In the genomic region with DNA sequence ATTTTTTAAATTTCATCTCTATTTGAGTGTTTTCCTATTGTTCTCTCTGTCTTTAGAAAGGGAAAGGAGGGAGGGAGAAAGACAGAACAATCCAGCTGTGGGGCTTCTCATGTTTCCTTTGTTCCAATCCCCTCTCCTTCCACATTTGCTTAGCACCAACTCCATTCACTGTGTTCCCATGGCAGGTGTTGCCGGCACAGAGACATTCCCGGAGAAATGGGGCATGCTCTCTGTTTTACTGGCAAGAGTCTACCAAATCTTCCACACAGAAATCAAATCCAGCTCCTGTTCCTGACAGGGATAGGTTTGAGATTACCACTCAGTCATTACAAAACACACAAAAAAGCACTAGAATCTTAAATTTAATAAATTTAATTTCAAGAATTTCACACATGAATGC, we compare ENCODE assay signal across 21 mouse cellular contexts.
DNase-seq lines count a peak whose midpoint lies in the region; ATAC-seq and TF ChIP-seq lines count a peak whose summit lies in the region.
"Had no signal": no experiment of that assay in that cellular context is flagged by ENCODE, and none has a peak within 500 bp of the region (broad histone marks: within the 10 kb centered on the region; RNA-seq: fewer than 3 reads in every experiment).

No protein-coding gene starts in this region.

- no peak overlapping the region for H3K4me2 ChIP-seq in limb, embryonic 14.5 days (replicated peaks; ENCODE audit: low read depth, low read length, severe bottlenecking)
- H3K4me2 ChIP-seq in midbrain, embryonic 11.5 days = no peak overlapping the region
- H3K4me2 ChIP-seq in midbrain, embryonic 15.5 days = no peak overlapping the region
- H3K4me2 ChIP-seq: embryonic facial prominence, embryonic 12.5 days; embryonic facial prominence, embryonic 15.5 days; forebrain, embryonic 12.5 days had no signal

- H3K27ac ChIP-seq in limb, embryonic 14.5 days (replicated peaks; ENCODE audit: low read depth, low read length) = no peak overlapping the region
- H3K27ac ChIP-seq in limb, embryonic 10.5 days = no peak overlapping the region
- H3K27ac ChIP-seq in midbrain, embryonic 11.5 days (ENCODE audit: low read depth, low read length) = no peak overlapping the region
- no peak overlapping the region for H3K27ac ChIP-seq in midbrain, embryonic 15.5 days
- H3K27ac ChIP-seq: embryonic facial prominence, embryonic 12.5 days; embryonic facial prominence, embryonic 15.5 days; forebrain, embryonic 10.5 days; forebrain, embryonic 12.5 days had no signal

- no peak for TF ChIP-seq POLR2A in limb, embryonic 14.5 days (IDR thresholded peaks at IDR 0.05; ENCODE audit: borderline replicate concordance, extremely low read depth, insufficient read depth, insufficient read length)

- H3K9ac ChIP-seq in limb, embryonic 14.5 days (ENCODE audit: low read depth, low read length, severe bottlenecking) = no peak overlapping the region
- no peak overlapping the region for H3K9ac ChIP-seq in midbrain, embryonic 11.5 days (ENCODE audit: low read length)
- H3K9ac ChIP-seq in midbrain, embryonic 15.5 days = no peak overlapping the region
- H3K9ac ChIP-seq: embryonic facial prominence, embryonic 12.5 days; embryonic facial prominence, embryonic 15.5 days; forebrain, embryonic 12.5 days had no signal

- H3K9me3 ChIP-seq in limb, embryonic 14.5 days (ENCODE audit: control insufficient read depth, low read length) = no peaks in the 10 kb centered on the region
- H3K9me3 ChIP-seq in limb, embryonic 10.5 days (replicated peaks) = no peaks in the 10 kb centered on the region
- H3K9me3 ChIP-seq in midbrain, embryonic 11.5 days (ENCODE audit: control insufficient read depth, low read length) = no peaks in the 10 kb centered on the region
- no peaks in the 10 kb centered on the region for H3K9me3 ChIP-seq in midbrain, embryonic 15.5 days
- H3K9me3 ChIP-seq: embryonic facial prominence, embryonic 12.5 days; embryonic facial prominence, embryonic 15.5 days; forebrain, embryonic 10.5 days; forebrain, embryonic 12.5 days had no signal

- WGBS in limb, embryonic 14.5 days = 44% methylated on average over 2 of the region's 2 CpGs
- 80% methylated on average over 2 of the region's 2 CpGs for WGBS in limb, embryonic 10.5 days
- 15% methylated on average over 2 of the region's 2 CpGs for WGBS in midbrain, embryonic 11.5 days
- 18% methylated on average over 2 of the region's 2 CpGs for WGBS in midbrain, embryonic 15.5 days

- no peaks in the 10 kb centered on the region for H3K4me1 ChIP-seq in limb, embryonic 14.5 days (ENCODE audit: control insufficient read depth, insufficient read depth, low read length)
- H3K4me1 ChIP-seq in limb, embryonic 10.5 days = peaks cover 3% of the 10 kb centered on the region; the same call in 1 of the 2 replicates
- no peaks in the 10 kb centered on the region; the same call in 1 of the 2 replicates for H3K4me1 ChIP-seq in midbrain, embryonic 11.5 days (ENCODE audit: control insufficient read depth, insufficient read depth, low read length)
- no peaks in the 10 kb centered on the region for H3K4me1 ChIP-seq in midbrain, embryonic 15.5 days
- H3K4me1 ChIP-seq: embryonic facial prominence, embryonic 12.5 days; embryonic facial prominence, embryonic 15.5 days; forebrain, embryonic 12.5 days had no signal

- no peak overlapping the region for H3K4me3 ChIP-seq in limb, embryonic 14.5 days (replicated peaks; ENCODE audit: low read length)
- H3K4me3 ChIP-seq in limb, embryonic 10.5 days = no peak overlapping the region
- H3K4me3 ChIP-seq in midbrain, embryonic 11.5 days (ENCODE audit: low read depth, low read length) = no peak overlapping the region
- H3K4me3 ChIP-seq in midbrain, embryonic 15.5 days = no peak overlapping the region
- H3K4me3 ChIP-seq: embryonic facial prominence, embryonic 12.5 days; embryonic facial prominence, embryonic 15.5 days; erythroblast, embryonic 14.5 days; forebrain, embryonic 10.5 days; forebrain, embryonic 12.5 days had no signal

- no peaks in the 10 kb centered on the region for H3K36me3 ChIP-seq in limb, embryonic 14.5 days (ENCODE audit: control insufficient read depth, insufficient read depth, low read length)
- H3K36me3 ChIP-seq in limb, embryonic 10.5 days = no peaks in the 10 kb centered on the region
- H3K36me3 ChIP-seq in midbrain, embryonic 11.5 days (ENCODE audit: control insufficient read depth, insufficient read depth, low read length) = no peaks in the 10 kb centered on the region
- no peaks in the 10 kb centered on the region for H3K36me3 ChIP-seq in midbrain, embryonic 15.5 days (replicated peaks)
- H3K36me3 ChIP-seq: embryonic facial prominence, embryonic 12.5 days; embryonic facial prominence, embryonic 15.5 days; forebrain, embryonic 10.5 days; forebrain, embryonic 12.5 days had no signal

- peak; percentile 37 for DNase-seq in limb, embryonic 14.5 days (ENCODE audit: low spot score)
- DNase-seq in limb, embryonic 10.5 days (ENCODE audit: low spot score) = no peak
- DNase-seq in midbrain, embryonic 11.5 days (ENCODE audit: low spot score, missing footprints) = peak; percentile 81
- DNase-seq in spleen, postnatal 4 days (ENCODE audit: low spot score in 2 of 2) = no peak
- DNase-seq: adrenal gland, adult 2 months; adrenal gland, postnatal 10 days; adrenal gland, postnatal 25 days; cerebellum, adult 11 months; cerebellum, adult 18-20 months; cerebellum, adult 8-10 months; cerebellum, adult 9-11 months; cerebellum, postnatal 14 days; cerebellum, postnatal 36 days had no signal

- no peaks in the 10 kb centered on the region for H3K27me3 ChIP-seq in limb, embryonic 14.5 days (ENCODE audit: control insufficient read depth, insufficient read depth, low read length)
- no peaks in the 10 kb centered on the region for H3K27me3 ChIP-seq in limb, embryonic 10.5 days (ENCODE audit: low read depth, poor library complexity, severe bottlenecking)
- H3K27me3 ChIP-seq in midbrain, embryonic 11.5 days (ENCODE audit: control insufficient read depth, insufficient read depth, low read length) = no peaks in the 10 kb centered on the region
- no peaks in the 10 kb centered on the region for H3K27me3 ChIP-seq in midbrain, embryonic 15.5 days (replicated peaks)
- H3K27me3 ChIP-seq: embryonic facial prominence, embryonic 12.5 days; embryonic facial prominence, embryonic 15.5 days; forebrain, embryonic 12.5 days had no signal

- ATAC-seq in limb, embryonic 14.5 days (ENCODE audit: low FRiP score, low read depth) = no peak
- no peak for ATAC-seq in midbrain, embryonic 11.5 days (ENCODE audit: low FRiP score)
- ATAC-seq in midbrain, embryonic 15.5 days (replicated peaks) = no peak
- ATAC-seq: forebrain, embryonic 14.5 days; forebrain, embryonic 16.5 days had no signal

Comparison
In these comparisons a context has a peak if more than half of its experiments do, and no peak if none do; other contexts are left out.
1. DNase-seq: peak in limb, embryonic 14.5 days (single experiment) and midbrain, embryonic 11.5 days (single experiment); none in limb, embryonic 10.5 days (single experiment) and spleen, postnatal 4 days (0 of 2).